Mouse (Mus musculus) myocyte (in vitro differentiated cells): ENCODE measurements around the gene Rab30. TPM values are rescaled to one million over a fixed set of nuclear protein-coding genes. Genes with fewer than 3 reads are reported as not detected.

Experiments
- H3K27me3 ChIP-seq: one replicate; pipeline ENCODE4 v1.6.1; 2011; ENCODE audit not compliant: control insufficient read depth, insufficient read depth, insufficient read length
- H3K36me3 ChIP-seq: one replicate; pipeline ENCODE4 v1.6.1; 2011; ENCODE audit not compliant: control insufficient read depth, insufficient read depth
- H3K4me2 ChIP-seq: one replicate; pipeline ENCODE4 v1.6.1; 2011; ENCODE audit warnings: low read depth, control low read depth
- H3K4me3 ChIP-seq: one replicate; pipeline ENCODE4 v1.5.1; 2011; ENCODE audit warnings: mild to moderate bottlenecking, control low read depth, moderate library complexity
- H3K79me2 ChIP-seq: one replicate; pipeline ENCODE4 v1.6.1; 2011; ENCODE audit not compliant: control insufficient read depth, insufficient read depth
- H3ac ChIP-seq: one replicate; pipeline ENCODE4 v1.6.1; 2011; ENCODE audit not compliant: control insufficient read depth, insufficient read length
- CEBPB ChIP-seq: IDR thresholded peaks from 2 replicates; pipeline ENCODE4 v1.6.1; 2011; ENCODE audit warnings: mild to moderate bottlenecking, moderate library complexity; ENCODE audit not compliant: poor library complexity, insufficient read depth, severe bottlenecking
- E2F4 ChIP-seq: IDR thresholded peaks from one replicate; pipeline ENCODE4 v1.6.1; 2011; ENCODE audit warnings: mild to moderate bottlenecking, control low read depth, moderate library complexity; ENCODE audit not compliant: insufficient read depth
- MAX ChIP-seq: IDR thresholded peaks from one replicate; pipeline ENCODE4 v1.6.1; 2011; ENCODE audit warnings: low read depth, mild to moderate bottlenecking, control low read depth
- MYOD1 ChIP-seq, 3 experiments: IDR thresholded peaks; one replicate each; pipeline ENCODE4 v1.6.1; 2011; ENCODE audit warnings: control low read depth in 2 of 3, low read depth in 2 of 3, mild to moderate bottlenecking in 2 of 3, moderate library complexity in 1 of 3; ENCODE audit not compliant: insufficient read length in 2 of 3, control insufficient read depth in 1 of 3
- MYOG ChIP-seq, 3 experiments: IDR thresholded peaks; one replicate each; pipeline ENCODE4 v1.6.1; 2011; ENCODE audit warnings: control low read depth in 2 of 3, low read depth in 2 of 3, mild to moderate bottlenecking in 2 of 3; ENCODE audit not compliant: insufficient read length in 2 of 3, control insufficient read depth in 1 of 3, insufficient read depth in 1 of 3
- POLR2A ChIP-seq: IDR thresholded peaks from one replicate; pipeline ENCODE4 v1.6.1; 2011; ENCODE audit warnings: low read depth, mild to moderate bottlenecking, control low read depth, moderate library complexity; ENCODE audit not compliant: insufficient read length
- POLR2AphosphoS2 ChIP-seq: IDR thresholded peaks from one replicate; pipeline ENCODE4 v1.6.1; 2011; ENCODE audit warnings: low read depth, control low read depth; ENCODE audit not compliant: insufficient read length
- REST ChIP-seq: IDR thresholded peaks from one replicate; pipeline ENCODE4 v1.6.1; 2011; ENCODE audit warnings: mild to moderate bottlenecking, control low read depth, moderate library complexity; ENCODE audit not compliant: insufficient read depth, insufficient read length
- SRF ChIP-seq: IDR thresholded peaks from one replicate; pipeline ENCODE4 v1.6.1; 2011; ENCODE audit warnings: low read depth; ENCODE audit not compliant: control insufficient read depth, insufficient read length
- TCF12 ChIP-seq: IDR thresholded peaks from one replicate; pipeline ENCODE4 v1.6.1; 2011; ENCODE audit warnings: mild to moderate bottlenecking, control low read depth; ENCODE audit not compliant: poor library complexity, insufficient read depth, severe bottlenecking
- TCF3 ChIP-seq: IDR thresholded peaks from one replicate; pipeline ENCODE4 v1.6.1; 2011; ENCODE audit warnings: low read depth, control low read depth; ENCODE audit not compliant: insufficient read length
- USF1 ChIP-seq: IDR thresholded peaks from one replicate; pipeline ENCODE4 v1.6.1; 2011; ENCODE audit warnings: low read depth, mild to moderate bottlenecking, control low read depth, moderate library complexity
- polyA plus RNA-seq: library from polyadenylated mRNA; unstranded; fragments of >200 nt; fragmentation: generic; extraction: Trizol; gene quantifications from one replicate; pipeline ENCODE4 v1.2.1, GENCODE M21; 2012; ENCODE audit warnings: missing spikeins

Rab30 gene
- polyA plus RNA-seq, 1 experiment = 2.7 TPM

- Histone ChIP-seq H3K27me3 (no peaks in the 10 kb centered on the region), H3K36me3 (no peaks in the 10 kb centered on the region), H3K4me2 (no peak overlapping the region), H3K79me2 (no peaks in the 10 kb centered on the region), H3K4me3 (no peak overlapping the region), H3ac (no peak overlapping the region)
- no peak for TF ChIP-seq MYOG (IDR thresholded peaks at IDR 0.05; ENCODE audit: control insufficient read depth in 1 of 3, insufficient read depth in 1 of 3, insufficient read length in 2 of 3, low read depth in 2 of 3)
- no peak for TF ChIP-seq SRF
- TF ChIP-seq MAX = no peak
- TF ChIP-seq TCF3 = no peak
- TF ChIP-seq REST = no peak
- TF ChIP-seq POLR2AphosphoS2 = no peak
- no peak for TF ChIP-seq USF1
- TF ChIP-seq E2F4 = no peak
- no peak for TF ChIP-seq MYOD1 (IDR thresholded peaks at IDR 0.05; ENCODE audit: control insufficient read depth in 1 of 3, insufficient read length in 2 of 3, low read depth in 2 of 3)
- TF ChIP-seq POLR2A = no peak
- no peak for TF ChIP-seq CEBPB
- TF ChIP-seq TCF12 = no peak
Observed at GRCm38 (mm10) chr7:92773596-92773995, 32.2 kb downstream of the Rab30 start.

GRCm38 (mm10) chr7:92774741-92775140 is 33.3 kb downstream of the Rab30 start:
- no peak for TF ChIP-seq POLR2AphosphoS2
- no peak for TF ChIP-seq REST
- TF ChIP-seq POLR2A = no peak
- no peak for TF ChIP-seq SRF
- TF ChIP-seq E2F4 = no peak
- Histone ChIP-seq H3K4me3 (no peak overlapping the region), H3K79me2 (no peaks in the 10 kb centered on the region), H3K4me2 (no peak overlapping the region), H3K27me3 (no peaks in the 10 kb centered on the region), H3K36me3 (no peaks in the 10 kb centered on the region), H3ac (no peak overlapping the region)

GRCm38 (mm10) chr7:92775703-92776102 is 34.3 kb downstream of the Rab30 start:
- Histone ChIP-seq H3K4me2 (no peak overlapping the region), H3K27me3 (no peaks in the 10 kb centered on the region), H3K79me2 (no peaks in the 10 kb centered on the region), H3K36me3 (no peaks in the 10 kb centered on the region), H3K4me3 (no peak overlapping the region), H3ac (no peak overlapping the region)
- TF ChIP-seq MAX = no peak
- TF ChIP-seq POLR2AphosphoS2 = no peak
- no peak for TF ChIP-seq E2F4
- TF ChIP-seq SRF = no peak
- no peak for TF ChIP-seq TCF3
- no peak for TF ChIP-seq POLR2A
- TF ChIP-seq CEBPB = no peak
- TF ChIP-seq TCF12 = no peak
- no peak for TF ChIP-seq REST
- TF ChIP-seq MYOD1 (IDR thresholded peaks at IDR 0.05; ENCODE audit: control insufficient read depth in 1 of 3, insufficient read length in 2 of 3, low read depth in 2 of 3) = no peak
- TF ChIP-seq USF1 = no peak
- no peak for TF ChIP-seq MYOG (IDR thresholded peaks at IDR 0.05; ENCODE audit: control insufficient read depth in 1 of 3, insufficient read depth in 1 of 3, insufficient read length in 2 of 3, low read depth in 2 of 3)

- peak overlapping the region; percentile 34 for H3K4me2 ChIP-seq
- no peak overlapping the region for H3ac ChIP-seq
- H3K27me3 ChIP-seq = no peaks in the 10 kb centered on the region
- no peak for TF ChIP-seq SRF
- no peak for TF ChIP-seq MAX
- no peak for TF ChIP-seq E2F4
- no peak for TF ChIP-seq CEBPB
- no peak for TF ChIP-seq USF1
- no peak for TF ChIP-seq POLR2AphosphoS2
- TF ChIP-seq TCF3 = no peak
- no peaks in the 10 kb centered on the region for H3K36me3 ChIP-seq
- H3K79me2 ChIP-seq = no peaks in the 10 kb centered on the region
- no peak overlapping the region for H3K4me3 ChIP-seq
Observed at GRCm38 (mm10) chr7:92776647-92777046, 35.2 kb downstream of the Rab30 start.

- peak overlapping the region; percentile 34 for H3K4me2 ChIP-seq
- H3K27me3 ChIP-seq = no peaks in the 10 kb centered on the region
- H3K36me3 ChIP-seq = no peaks in the 10 kb centered on the region
- H3ac ChIP-seq = no peak overlapping the region
- no peaks in the 10 kb centered on the region for H3K79me2 ChIP-seq
- TF ChIP-seq REST = no peak
- no peak for TF ChIP-seq SRF
- TF ChIP-seq POLR2A = no peak
- TF ChIP-seq USF1 = no peak
- no peak for TF ChIP-seq MAX
- no peak for TF ChIP-seq MYOG (IDR thresholded peaks at IDR 0.05; ENCODE audit: control insufficient read depth in 1 of 3, insufficient read depth in 1 of 3, insufficient read length in 2 of 3, low read depth in 2 of 3)
- no peak for TF ChIP-seq TCF3
- no peak for TF ChIP-seq POLR2AphosphoS2
- no peak overlapping the region for H3K4me3 ChIP-seq
Observed at GRCm38 (mm10) chr7:92777108-92777973, 35.9 kb downstream of the Rab30 start.
